Mouse (Mus musculus): ENCODE results near the gene Mrps12.

GRCm38 (mm10) chr7:28741368-28741708 lies 282 bp downstream of the Mrps12 start:
- TF ChIP-seq CTCF (IDR thresholded peaks at IDR 0.05; ENCODE audit: low read depth) = no peak
- no peak for TF ChIP-seq EP300 (IDR thresholded peaks at IDR 0.05; ENCODE audit: low read depth)

Data from heart, postnatal 0 days (tissue).